Mouse (Mus musculus) frontal cortex, adult (tissue): ENCODE data around the gene St3gal4.

Source experiments
- ATAC-seq: cut with Nextera tagmentation; 2 replicates; pipeline ENCODE4 v1.9.2; 2017; ENCODE audit warnings: mild to moderate bottlenecking, moderate library complexity, mixed read lengths; ENCODE audit not compliant: low TSS enrichment

St3gal4 gene

DNA sequence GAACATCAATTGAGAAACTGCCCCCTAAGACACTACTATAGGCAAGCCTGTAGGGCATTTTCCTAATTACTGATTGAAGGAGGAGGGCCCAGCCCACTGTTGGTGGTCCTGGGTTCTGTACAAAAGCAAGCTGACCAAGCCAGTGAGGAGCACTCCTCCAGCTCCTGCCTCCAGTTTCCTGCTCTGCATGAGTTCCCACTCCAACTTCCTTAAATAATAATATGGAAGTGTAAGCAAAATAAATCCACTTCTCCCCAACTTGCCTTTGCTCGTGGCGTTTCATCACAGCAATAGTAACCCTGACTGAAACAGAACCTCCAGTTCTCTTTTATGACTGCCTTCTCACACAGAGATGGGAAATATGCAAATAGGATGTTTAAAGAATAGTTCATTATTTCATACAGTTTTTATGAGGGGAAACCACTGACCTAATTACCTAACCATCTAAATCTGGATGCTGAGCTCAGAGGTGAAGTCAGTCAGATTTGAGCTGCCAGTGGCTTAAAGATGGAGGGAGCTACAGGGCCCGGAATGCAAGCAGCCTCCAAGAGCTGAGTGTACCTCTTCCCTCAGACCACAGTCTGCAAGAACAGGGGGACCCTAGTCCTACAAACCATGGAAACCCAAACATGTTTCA is 69.1 kb downstream of the St3gal4 start:
- no peak for ATAC-seq

GRCm38 (mm10) chr9:35048449-35048848 is 70.6 kb downstream of the St3gal4 start:
- ATAC-seq = no peak

- ATAC-seq = no peak
Observed at GRCm38 (mm10) chr9:35045756-35046155, 73.3 kb downstream of the St3gal4 start.

GRCm38 (mm10) chr9:35045031-35045531 is 74.0 kb downstream of the St3gal4 start:
- no peak for ATAC-seq

GRCm38 (mm10) chr9:35044458-35044857 is 74.6 kb downstream of the St3gal4 start:
- ATAC-seq = no peak

- peak; percentile 15; the same call in 1 of the 2 replicates for ATAC-seq
Observed at GRCm38 (mm10) chr9:35043619-35044018, 75.4 kb downstream of the St3gal4 start.

DNA sequence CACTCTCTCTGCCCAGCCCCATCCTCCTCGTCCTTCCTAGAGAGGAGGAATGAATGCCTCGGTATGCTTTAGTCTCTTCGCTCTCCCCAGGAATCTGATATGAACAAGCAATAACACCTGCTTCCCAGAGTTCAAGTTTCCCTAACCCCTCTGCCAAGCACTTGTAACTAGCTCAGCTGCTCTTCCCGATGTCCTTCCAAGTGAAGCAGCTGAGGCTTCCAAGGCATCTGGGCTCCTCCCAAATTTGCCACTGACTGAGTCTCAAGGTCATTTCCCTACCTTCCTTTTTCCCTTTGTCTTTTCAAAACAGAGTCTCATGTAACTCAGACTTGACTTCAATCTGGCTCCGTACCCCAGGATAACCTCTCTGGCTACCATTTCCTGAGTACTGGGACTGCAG is 77.6 kb downstream of the St3gal4 start:
- ATAC-seq = no peak

DNA sequence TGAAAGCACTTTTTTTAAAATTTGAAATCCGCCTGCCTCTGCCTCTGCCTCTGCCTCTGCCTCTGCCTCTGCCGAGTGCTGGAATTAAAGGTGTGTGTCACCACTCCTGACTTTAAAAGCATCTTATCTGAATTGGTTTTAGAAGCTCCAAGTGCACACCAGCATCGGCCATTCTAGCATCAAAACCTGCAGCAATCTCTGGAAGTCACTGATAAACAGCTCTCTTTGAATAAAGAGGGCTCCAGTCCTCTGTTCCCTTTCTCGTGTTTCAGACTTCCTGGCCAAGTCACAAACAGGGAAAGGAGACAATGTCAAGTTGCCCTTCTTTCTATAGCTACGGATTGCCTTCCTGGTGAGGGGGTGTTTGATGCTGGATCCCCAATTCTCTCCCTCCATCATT is 79.2 kb downstream of the St3gal4 start:
- no peak for ATAC-seq

DNA sequence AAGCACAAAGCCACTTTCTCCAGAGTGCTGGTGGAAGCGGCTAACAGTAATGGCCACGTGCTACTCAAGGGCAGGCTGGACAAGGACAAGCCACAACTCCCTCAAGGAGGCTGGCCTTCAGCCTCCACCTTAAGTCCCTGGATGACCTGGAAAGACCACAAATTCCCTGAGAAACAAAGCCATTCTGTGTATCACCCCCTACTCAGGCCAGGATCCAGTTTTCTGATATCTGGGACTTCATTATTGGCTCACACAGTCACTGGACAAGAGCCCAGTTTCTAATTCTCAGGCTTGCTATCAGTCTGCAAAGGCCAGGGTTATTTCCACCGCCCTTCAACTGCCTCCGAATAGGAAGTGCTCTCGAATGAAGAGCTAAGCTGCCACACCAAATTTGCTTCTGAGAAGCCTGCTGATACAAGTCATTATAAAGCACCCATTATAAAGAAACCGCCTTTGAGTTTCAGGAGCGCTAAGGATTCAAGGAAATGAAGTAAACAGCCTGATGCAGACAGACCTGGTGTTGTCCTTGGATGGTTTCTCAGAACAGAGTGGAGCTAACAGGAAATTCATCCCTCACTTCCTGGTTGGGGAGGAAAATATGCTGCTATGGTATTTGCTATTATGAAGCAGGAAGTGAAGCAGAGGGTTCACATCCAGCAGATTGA is 80.0 kb downstream of the St3gal4 start:
- peak; percentile 18; the same call in 1 of the 2 replicates for ATAC-seq

DNA sequence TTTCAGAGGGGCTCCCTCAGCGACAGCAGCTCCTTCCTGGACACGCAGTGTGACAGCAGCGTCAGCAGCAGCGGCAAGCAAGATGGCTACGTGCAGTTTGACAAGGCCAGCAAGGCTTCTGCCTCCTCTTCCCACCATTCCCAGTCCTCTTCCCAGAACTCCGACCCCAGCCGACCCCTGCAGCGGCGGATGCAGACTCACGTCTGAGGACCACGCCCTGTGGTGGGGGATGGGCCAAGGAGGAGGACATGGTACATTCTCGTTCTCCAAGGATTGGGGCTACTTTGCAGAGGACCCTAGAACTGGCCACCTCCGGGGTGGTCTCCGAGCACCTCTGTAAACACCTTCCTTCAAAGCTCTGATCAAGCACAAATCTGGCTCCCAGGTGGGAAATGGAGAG is 84.0 kb downstream of the St3gal4 start:
- ATAC-seq = no peak

- ATAC-seq = no peak
Observed at GRCm38 (mm10) chr9:35032457-35032856, 86.6 kb downstream of the St3gal4 start.

DNA sequence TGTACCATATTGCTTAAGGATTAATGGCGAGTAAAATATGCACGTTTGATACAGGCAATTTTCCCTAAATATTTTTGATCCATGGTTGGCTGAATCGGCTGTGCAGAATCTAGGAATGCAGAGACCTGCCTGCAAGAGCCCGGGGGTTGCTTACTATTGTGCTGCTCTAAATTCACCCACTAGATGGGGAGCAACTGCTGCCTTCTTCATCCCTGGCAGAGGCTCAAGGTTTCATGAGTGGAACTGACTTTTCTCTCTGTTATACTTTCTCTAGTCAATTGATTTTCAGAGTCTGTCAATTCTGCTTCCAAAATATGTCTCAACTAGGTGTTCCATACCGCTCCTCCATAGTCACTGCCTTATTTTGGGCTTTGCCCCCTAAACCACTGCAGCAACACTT is 88.2 kb downstream of the St3gal4 start:
- ATAC-seq = no peak; the same call in 1 of the 2 replicates

- ATAC-seq = no peak
Observed at GRCm38 (mm10) chr9:35027382-35027997, 91.6 kb downstream of the St3gal4 start.

DNA sequence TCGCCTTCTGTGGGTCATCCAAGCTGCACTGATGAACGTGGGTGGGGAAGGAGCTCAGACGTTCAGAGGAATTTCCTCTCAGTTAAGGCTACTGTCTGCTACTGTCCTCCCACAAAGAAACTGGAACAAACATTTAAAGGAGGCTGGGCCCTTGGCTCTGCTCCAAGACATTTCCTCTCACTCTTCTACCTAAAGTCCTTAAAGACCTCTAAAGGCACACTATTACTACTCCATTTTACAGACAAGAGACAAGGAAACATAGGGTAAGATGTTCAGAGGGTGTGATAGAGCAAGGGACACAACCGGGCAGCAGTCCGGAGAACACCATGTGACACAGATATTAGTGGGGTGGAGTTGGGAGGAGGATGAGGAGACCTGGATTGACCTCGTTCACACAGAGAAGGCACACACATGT is 92.2 kb downstream of the St3gal4 start:
- ATAC-seq = peak; percentile 72

DNA sequence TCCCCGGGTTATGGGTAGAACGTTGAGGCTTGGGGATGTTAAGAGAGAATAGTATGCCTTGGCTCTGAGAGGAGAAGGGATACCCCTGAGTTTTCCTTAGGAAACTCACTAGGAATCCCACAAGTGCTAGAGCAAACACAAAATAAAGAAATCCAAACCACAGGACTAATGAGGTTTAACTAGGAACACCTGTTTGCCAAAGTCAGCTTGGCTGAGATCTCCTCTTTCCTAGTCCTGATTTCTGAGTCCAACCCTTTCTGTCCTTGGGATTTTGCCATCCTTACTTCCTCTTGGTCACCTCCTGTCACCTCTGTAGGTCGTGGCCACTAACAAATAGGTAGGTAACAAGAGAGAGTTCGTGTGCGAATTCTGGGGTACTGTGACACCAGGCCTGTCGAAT is 92.8 kb downstream of the St3gal4 start:
- ATAC-seq = no peak

DNA sequence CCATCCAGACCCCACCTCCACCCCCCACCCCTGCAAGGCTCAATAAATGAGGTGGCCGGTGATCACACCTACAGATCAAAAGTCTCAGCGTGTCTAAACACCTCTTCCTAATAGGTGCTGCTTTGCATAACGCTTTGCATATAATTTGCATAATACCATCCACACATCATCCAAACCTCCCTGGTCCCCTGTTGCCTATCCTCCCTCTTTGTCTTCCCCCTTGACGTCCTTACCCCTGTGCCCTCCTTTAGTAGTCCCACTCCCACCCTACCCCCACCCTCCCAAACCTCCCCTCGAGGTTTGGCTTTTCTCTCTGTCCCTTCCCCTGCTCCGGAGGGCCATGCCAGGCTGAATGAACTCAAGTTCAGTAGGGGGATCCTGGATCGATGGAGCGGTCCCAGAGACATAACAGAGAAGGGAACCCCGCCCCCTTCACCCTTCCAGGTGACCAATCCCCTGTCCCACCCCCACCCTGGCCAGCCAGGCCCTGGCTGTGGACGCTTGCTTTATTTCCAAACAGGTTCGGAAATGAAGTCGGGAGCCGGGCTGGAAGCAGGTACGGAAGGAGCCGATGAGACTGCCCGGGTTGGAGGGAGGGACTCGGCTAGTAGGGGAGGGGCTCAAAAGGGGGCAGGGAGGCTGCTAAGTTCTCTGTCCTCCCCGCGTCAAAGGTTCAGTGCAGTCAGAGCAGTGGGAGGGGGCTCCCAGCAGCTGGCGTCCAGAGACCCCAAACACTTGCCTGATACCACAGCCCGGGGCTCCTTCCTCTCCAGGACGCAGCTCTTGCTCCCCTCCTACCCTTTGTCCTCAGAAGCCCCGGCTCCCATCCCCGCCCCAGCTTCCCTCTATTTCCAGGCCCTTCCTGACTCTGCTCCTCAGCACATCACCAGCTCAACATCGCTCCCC is 94.2 kb downstream of the St3gal4 start:
- ATAC-seq = no peak

GRCm38 (mm10) chr9:35021744-35022143 is 97.3 kb downstream of the St3gal4 start:
- ATAC-seq = no peak

GRCm38 (mm10) chr9:35020015-35020653 is 98.9 kb downstream of the St3gal4 start:
- no peak for ATAC-seq

- ATAC-seq = peak; percentile 79
Observed at GRCm38 (mm10) chr9:35019372-35019771, 99.7 kb downstream of the St3gal4 start.

DNA sequence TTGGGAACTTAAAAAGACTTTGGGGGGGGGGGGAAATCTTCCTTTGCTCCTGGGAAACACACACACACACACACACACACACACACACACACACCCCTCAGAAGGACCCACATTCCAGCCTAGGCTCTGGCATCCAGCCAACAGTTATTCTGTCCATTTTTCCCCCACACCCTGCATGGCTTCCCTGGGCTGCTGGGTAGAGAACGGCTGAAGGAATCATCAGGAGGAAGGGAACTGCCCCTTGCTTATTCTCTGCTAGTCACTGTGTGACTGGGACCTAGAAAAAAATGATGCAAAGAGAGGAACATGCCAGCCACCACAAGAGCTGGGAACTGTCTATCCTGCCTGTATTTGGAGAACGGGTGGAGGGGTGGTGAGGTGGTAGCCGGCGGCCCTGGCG is 101.0 kb downstream of the St3gal4 start:
- no peak for ATAC-seq

GRCm38 (mm10) chr9:35017563-35017962 is 101.5 kb downstream of the St3gal4 start:
- ATAC-seq = peak; percentile 81
